Mouse (Mus musculus) stomach, embryonic 16.5 days (tissue): Measurements from ENCODE around the gene Enox1. TPM values are rescaled to one million over a fixed set of nuclear protein-coding genes. Genes with fewer than 3 reads are reported as not detected.

Source experiments
- ATAC-seq: fragments of 200-750 bp; cut with Nextera tagmentation; 2 replicates; pipeline ENCODE4 v1.8.0; 2017; ENCODE audit warnings: moderate number of reproducible peaks, moderate TSS enrichment; ENCODE audit not compliant: insufficient read depth, low FRiP score
- H3K27ac ChIP-seq: fragments of 300-500 bp; sonication (generic); 2 replicates; pipeline ENCODE4 v1.5.1; 2014; ENCODE audit warnings: low read length
- H3K27me3 ChIP-seq: fragments of 300-500 bp; sonication (generic); 2 replicates; pipeline ENCODE4 v1.6.1; 2014; ENCODE audit warnings: low read length, control low read depth, mixed read lengths; ENCODE audit not compliant: control insufficient read depth, insufficient read depth
- H3K36me3 ChIP-seq: fragments of 300-500 bp; sonication (generic); 2 replicates; pipeline ENCODE4 v1.6.1; 2014; ENCODE audit warnings: low read length; ENCODE audit not compliant: control insufficient read depth, insufficient read depth
- H3K4me1 ChIP-seq: fragments of 300-500 bp; sonication (generic); 2 replicates; pipeline ENCODE4 v1.6.1; 2014; ENCODE audit warnings: low read length, control low read depth, mixed read lengths; ENCODE audit not compliant: control insufficient read depth, insufficient read depth
- H3K4me2 ChIP-seq: fragments of 300-500 bp; sonication (generic); 2 replicates; pipeline ENCODE4 v1.6.1; 2014; ENCODE audit warnings: low read depth, low read length, mixed read lengths
- H3K4me3 ChIP-seq: fragments of 300-500 bp; sonication (generic); replicated peaks from 2 replicates; pipeline ENCODE4 v1.5.1; 2014; ENCODE audit warnings: mild to moderate bottlenecking, low read length
- H3K9ac ChIP-seq: fragments of 300-500 bp; sonication (generic); 2 replicates; pipeline ENCODE4 v1.6.1; 2014; ENCODE audit warnings: low read length
- H3K9me3 ChIP-seq: fragments of 300-500 bp; sonication (generic); replicated peaks from 2 replicates; pipeline ENCODE4 v1.6.1; 2016; ENCODE audit warnings: low read length, control low read depth; ENCODE audit not compliant: control insufficient read depth
- WGBS: fragments of 180-500 bp; shearing (Covaris S2); extraction: QIAGEN DNeasy Blood & Tissue Kit; methylation state at CpG from one replicate; pipeline ENCODE4 v1.1.7; 2014; 5-methylcytosine and 5-hydroxymethylcytosine counted together
- polyA plus RNA-seq: library from polyadenylated mRNA; unstranded; fragments of >200 nt; fragmentation: Nextera tagmentation; extraction: Ambion mirVana; gene quantifications from 2 replicates; pipeline ENCODE4 v1.2.1, GENCODE M21; 2015

Enox1 gene
- polyA plus RNA-seq, 1 experiment from 2014 or later: 6.6 TPM

- ATAC-seq: no peak; the same call in 1 of the 2 replicates
- no peaks in the 10 kb centered on the region for H3K27me3 ChIP-seq
- no peak overlapping the region for H3K4me3 ChIP-seq
- 56% methylated on average over 14 of the region's 14 CpGs for WGBS
- H3K27ac ChIP-seq: peak overlapping the region; percentile 3; the same call in 1 of the 2 replicates
- H3K4me2 ChIP-seq: peak overlapping the region; percentile 3; the same call in 1 of the 2 replicates
- no peaks in the 10 kb centered on the region for H3K36me3 ChIP-seq
- no peak overlapping the region for H3K9ac ChIP-seq
- H3K4me1 ChIP-seq: peaks cover 11% of the 10 kb centered on the region
- H3K9me3 ChIP-seq: no peaks in the 10 kb centered on the region
Measured at GRCm38 (mm10) chr14:77580106-77580936, 423.8 kb downstream of the Enox1 start.

GRCm38 (mm10) chr14:77580937-77581270 lies 424.3 kb downstream of the Enox1 start:
- Histone ChIP-seq H3K27ac (peak overlapping the region; percentile 3; the same call in 1 of the 2 replicates), H3K9ac (no peak overlapping the region), H3K27me3 (no peaks in the 10 kb centered on the region), H3K36me3 (no peaks in the 10 kb centered on the region), H3K4me2 (0 out of 2 replicates have a peak overlapping the region, but pooled peaks have one; percentile 3), H3K4me1 (peaks cover 11% of the 10 kb centered on the region), H3K9me3 (no peaks in the 10 kb centered on the region), H3K4me3 (no peak overlapping the region)
- WGBS: 44% methylated on average over 5 of the region's 5 CpGs
- no peak for ATAC-seq

- H3K9me3 ChIP-seq: no peaks in the 10 kb centered on the region
- H3K4me3 ChIP-seq: no peak overlapping the region
- H3K36me3 ChIP-seq: no peaks in the 10 kb centered on the region
- no peak for ATAC-seq
- no peak overlapping the region for H3K4me2 ChIP-seq
- WGBS: 66% methylated on average over 6 of the region's 6 CpGs
- H3K9ac ChIP-seq: no peak overlapping the region
- peaks cover 11% of the 10 kb centered on the region for H3K4me1 ChIP-seq
- no peak overlapping the region for H3K27ac ChIP-seq
- H3K27me3 ChIP-seq: no peaks in the 10 kb centered on the region
Measured at GRCm38 (mm10) chr14:77581616-77582015, 425.1 kb downstream of the Enox1 start.

- H3K4me2 ChIP-seq: no peak overlapping the region
- H3K36me3 ChIP-seq: no peaks in the 10 kb centered on the region
- no peak overlapping the region for H3K4me3 ChIP-seq
- H3K27me3 ChIP-seq: no peaks in the 10 kb centered on the region
- H3K27ac ChIP-seq: no peak overlapping the region
- H3K4me1 ChIP-seq: peaks cover 11% of the 10 kb centered on the region
- ATAC-seq: no peak
- H3K9ac ChIP-seq: no peak overlapping the region
- WGBS: 69% methylated on average over 5 of the region's 5 CpGs
- no peaks in the 10 kb centered on the region for H3K9me3 ChIP-seq
Measured at GRCm38 (mm10) chr14:77584426-77584825, 427.9 kb downstream of the Enox1 start.

- no peak for ATAC-seq
- Histone ChIP-seq H3K27me3 (no peaks in the 10 kb centered on the region), H3K4me2 (no peak overlapping the region), H3K4me1 (peaks cover 11% of the 10 kb centered on the region), H3K9ac (no peak overlapping the region), H3K9me3 (no peaks in the 10 kb centered on the region), H3K4me3 (no peak overlapping the region), H3K36me3 (no peaks in the 10 kb centered on the region), H3K27ac (no peak overlapping the region)
- 78% methylated on average over 11 of the region's 11 CpGs for WGBS
Measured at GRCm38 (mm10) chr14:77585031-77585800, 428.7 kb downstream of the Enox1 start.

- 66% methylated on average over 5 of the region's 5 CpGs for WGBS
- Histone ChIP-seq H3K4me1 (peaks cover 6% of the 10 kb centered on the region; the same call in 1 of the 2 replicates), H3K9ac (no peak overlapping the region), H3K36me3 (no peaks in the 10 kb centered on the region), H3K9me3 (no peaks in the 10 kb centered on the region), H3K27ac (no peak overlapping the region), H3K4me3 (no peak overlapping the region), H3K27me3 (no peaks in the 10 kb centered on the region), H3K4me2 (no peak overlapping the region)
- ATAC-seq: no peak
Measured at GRCm38 (mm10) chr14:77586033-77586432, 429.5 kb downstream of the Enox1 start.

- no peaks in the 10 kb centered on the region for H3K36me3 ChIP-seq
- H3K9me3 ChIP-seq: no peaks in the 10 kb centered on the region
- no peak overlapping the region for H3K9ac ChIP-seq
- H3K4me2 ChIP-seq: no peak overlapping the region
- no peaks in the 10 kb centered on the region for H3K27me3 ChIP-seq
- 48% methylated on average over 5 of the region's 5 CpGs for WGBS
- ATAC-seq: no peak
- H3K4me1 ChIP-seq: no peaks in the 10 kb centered on the region
- H3K27ac ChIP-seq: no peak overlapping the region
- no peak overlapping the region for H3K4me3 ChIP-seq
Measured at GRCm38 (mm10) chr14:77587182-77587581, 430.6 kb downstream of the Enox1 start.

- H3K4me2 ChIP-seq: no peak overlapping the region
- WGBS: 87% methylated on average over 11 of the region's 11 CpGs
- H3K36me3 ChIP-seq: no peaks in the 10 kb centered on the region
- no peak overlapping the region for H3K27ac ChIP-seq
- H3K9me3 ChIP-seq: no peaks in the 10 kb centered on the region
- no peaks in the 10 kb centered on the region for H3K27me3 ChIP-seq
- no peak for ATAC-seq
- no peak overlapping the region for H3K9ac ChIP-seq
- no peaks in the 10 kb centered on the region for H3K4me1 ChIP-seq
- H3K4me3 ChIP-seq: no peak overlapping the region
Measured at GRCm38 (mm10) chr14:77593136-77593838, 436.7 kb downstream of the Enox1 start.
